Mouse (Mus musculus) hindbrain, embryonic 10.5 days (tissue): ENCODE measurements around the gene Zbtb1. TPM values are rescaled to one million over a fixed set of nuclear protein-coding genes. Genes with fewer than 3 reads are reported as not detected.

Source experiments
- DNase-seq: peaks from one replicate; pipeline ENCODE4 v3.0.0-alpha.2; 2017; ENCODE audit warnings: low spot score
- H3K27ac ChIP-seq: fragments of 300-500 bp; sonication (generic); 2 replicates; pipeline ENCODE4 v1.5.1; 2016; ENCODE audit warnings: mild to moderate bottlenecking, moderate library complexity
- H3K27me3 ChIP-seq: fragments of 300-500 bp; sonication (generic); 2 replicates; pipeline ENCODE4 v1.6.1; 2016; ENCODE audit warnings: mild to moderate bottlenecking; ENCODE audit not compliant: poor library complexity, insufficient read depth, severe bottlenecking
- H3K36me3 ChIP-seq: fragments of 300-500 bp; sonication (generic); 2 replicates; pipeline ENCODE4 v1.6.1; 2016; ENCODE audit warnings: mild to moderate bottlenecking, moderate library complexity
- H3K4me1 ChIP-seq: fragments of 300-500 bp; sonication (generic); replicated peaks from 2 replicates; pipeline ENCODE4 v1.6.1; 2016; ENCODE audit warnings: mild to moderate bottlenecking
- H3K4me3 ChIP-seq: fragments of 300-500 bp; sonication (generic); 2 replicates; pipeline ENCODE4 v1.5.1; 2016; ENCODE audit warnings: mild to moderate bottlenecking, moderate library complexity
- H3K9me3 ChIP-seq: fragments of 300-500 bp; sonication (generic); 2 replicates; pipeline ENCODE4 v1.6.1; 2016; ENCODE audit warnings: mild to moderate bottlenecking, moderate library complexity
- WGBS: fragments of 180-500 bp; shearing (Covaris S2); methylation state at CpG from one replicate; pipeline ENCODE4 v1.1.7; 2016; 5-methylcytosine and 5-hydroxymethylcytosine counted together
- polyA plus RNA-seq: library from polyadenylated mRNA; unstranded; fragments of >200 nt; fragmentation: Nextera tagmentation; extraction: Ambion mirVana; gene quantifications from 2 replicates; pipeline ENCODE4 v1.2.1, GENCODE M21; 2016

The Zbtb1 gene
- polyA plus RNA-seq, 1 experiment from 2014 or later: 5.6 TPM

DNA sequence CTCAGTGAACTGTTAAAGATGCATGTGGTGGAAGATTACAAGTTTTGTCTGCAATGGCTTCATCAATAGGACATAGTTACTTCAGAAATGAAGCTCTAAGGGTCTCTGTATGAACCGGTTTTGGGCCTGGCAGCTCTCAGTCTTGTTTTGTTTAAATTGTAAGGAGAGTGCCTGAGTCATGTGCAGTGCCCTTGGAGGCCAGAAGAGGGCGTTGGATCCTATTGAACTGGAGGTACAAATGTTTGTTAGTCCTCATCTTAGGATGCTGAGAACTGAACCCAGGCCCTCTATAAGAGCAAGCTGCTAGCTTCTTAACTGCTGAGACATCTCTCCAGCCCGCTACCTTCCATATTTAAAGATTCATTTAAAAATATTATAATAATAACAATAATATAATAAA, 31.6 kb downstream of the Zbtb1 start:
- no peak for DNase-seq
- 55% methylated on average over 3 of the region's 3 CpGs for WGBS
- Histone ChIP-seq H3K36me3 (no peaks in the 10 kb centered on the region), H3K9me3 (no peaks in the 10 kb centered on the region), H3K4me3 (no peak overlapping the region), H3K4me1 (peaks cover 31% of the 10 kb centered on the region), H3K27ac (no peak overlapping the region), H3K27me3 (peaks cover 44% of the 10 kb centered on the region)

GRCm38 (mm10) chr12:76402991-76403885, 33.2 kb downstream of the Zbtb1 start:
- H3K4me3 ChIP-seq: peak overlapping the region; percentile 65
- H3K4me1 ChIP-seq: peaks cover 31% of the 10 kb centered on the region
- H3K9me3 ChIP-seq: no peaks in the 10 kb centered on the region
- no peak for DNase-seq
- peaks cover 60% of the 10 kb centered on the region for H3K27me3 ChIP-seq
- under 1% methylated on average over 54 of the region's 54 CpGs for WGBS
- H3K36me3 ChIP-seq: no peaks in the 10 kb centered on the region
- H3K27ac ChIP-seq: peak overlapping the region; percentile 91

- Histone ChIP-seq H3K27ac (peak within 1 kb of the TSS; percentile 91), H3K36me3 (no peaks in the 10 kb centered on the region), H3K27me3 (peaks cover 68% of the 10 kb centered on the region), H3K4me1 (peaks cover 31% of the 10 kb centered on the region), H3K4me3 (peak within 1 kb of the TSS; percentile 65), H3K9me3 (no peaks in the 10 kb centered on the region)
- WGBS: under 1% methylated on average over 54 of the region's 54 CpGs
- peak; percentile 99 for DNase-seq
These were observed 33.9 kb downstream of the Zbtb1 start, which contains the start of gene Hspa2 for GRCm38 (mm10) chr12:76403886-76404537. TSS of gene Hspa2 (plus strand) at chr12:76404176.

DNA sequence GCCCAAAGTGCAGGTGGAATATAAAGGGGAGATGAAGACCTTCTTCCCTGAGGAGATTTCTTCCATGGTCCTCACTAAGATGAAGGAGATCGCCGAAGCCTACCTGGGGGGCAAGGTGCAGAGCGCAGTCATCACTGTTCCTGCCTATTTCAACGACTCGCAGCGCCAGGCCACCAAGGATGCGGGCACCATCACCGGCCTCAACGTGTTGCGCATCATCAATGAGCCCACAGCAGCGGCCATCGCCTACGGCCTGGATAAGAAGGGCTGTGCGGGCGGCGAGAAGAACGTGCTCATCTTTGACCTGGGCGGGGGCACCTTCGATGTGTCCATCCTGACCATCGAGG, 34.7 kb downstream of the Zbtb1 start:
- WGBS: 8% methylated on average over 20 of the region's 20 CpGs

DNA sequence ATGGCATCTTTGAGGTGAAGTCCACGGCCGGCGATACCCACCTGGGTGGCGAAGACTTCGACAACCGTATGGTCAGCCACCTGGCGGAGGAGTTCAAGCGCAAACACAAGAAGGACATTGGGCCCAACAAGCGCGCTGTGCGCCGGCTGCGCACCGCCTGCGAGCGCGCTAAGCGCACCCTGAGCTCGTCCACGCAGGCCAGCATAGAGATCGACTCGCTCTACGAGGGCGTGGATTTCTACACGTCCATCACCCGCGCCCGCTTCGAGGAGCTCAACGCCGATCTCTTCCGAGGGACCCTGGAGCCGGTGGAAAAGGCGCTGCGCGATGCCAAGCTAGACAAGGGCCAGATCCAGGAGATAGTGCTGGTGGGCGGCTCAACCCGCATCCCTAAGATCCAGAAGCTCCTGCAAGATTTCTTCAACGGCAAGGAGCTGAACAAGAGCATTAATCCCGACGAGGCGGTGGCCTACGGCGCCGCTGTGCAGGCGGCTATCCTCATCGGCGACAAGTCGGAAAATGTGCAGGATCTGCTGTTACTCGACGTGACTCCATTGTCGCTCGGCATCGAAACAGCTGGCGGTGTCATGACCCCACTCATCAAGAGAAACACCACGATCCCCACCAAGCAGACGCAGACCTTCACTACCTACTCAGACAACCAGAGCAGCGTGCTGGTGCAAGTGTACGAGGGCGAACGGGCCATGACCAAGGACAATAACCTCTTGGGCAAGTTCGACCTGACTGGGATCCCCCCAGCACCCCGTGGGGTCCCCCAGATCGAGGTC, 35.3 kb downstream of the Zbtb1 start:
- Histone ChIP-seq H3K4me1 (peaks cover 31% of the 10 kb centered on the region), H3K9me3 (no peaks in the 10 kb centered on the region), H3K27ac (peak overlapping the region; percentile 2; the same call in 1 of the 2 replicates), H3K27me3 (peaks cover 71% of the 10 kb centered on the region), H3K4me3 (peak overlapping the region; percentile 65), H3K36me3 (no peaks in the 10 kb centered on the region)
- WGBS: 4% methylated on average over 64 of the region's 64 CpGs
- DNase-seq: peak; percentile 55

More for the DNA sequence above, 34.7 kb downstream of the Zbtb1 start:
- no peaks in the 10 kb centered on the region for H3K9me3 ChIP-seq
- peak overlapping the region; percentile 65 for H3K4me3 ChIP-seq
- H3K36me3 ChIP-seq: no peaks in the 10 kb centered on the region
- H3K4me1 ChIP-seq: peaks cover 31% of the 10 kb centered on the region
- H3K27ac ChIP-seq: peak overlapping the region; percentile 2; the same call in 1 of the 2 replicates
- no peak for DNase-seq
- peaks cover 71% of the 10 kb centered on the region for H3K27me3 ChIP-seq

GRCm38 (mm10) chr12:76405971-76406370, 35.9 kb downstream of the Zbtb1 start:
- Histone ChIP-seq H3K4me1 (peaks cover 31% of the 10 kb centered on the region), H3K9me3 (no peaks in the 10 kb centered on the region), H3K27ac (no peak overlapping the region), H3K36me3 (no peaks in the 10 kb centered on the region), H3K27me3 (peaks cover 71% of the 10 kb centered on the region), H3K4me3 (peak overlapping the region; percentile 65)
- peak; percentile 52 for DNase-seq
- WGBS: 3% methylated on average over 23 of the region's 23 CpGs

- Histone ChIP-seq H3K27ac (no peak overlapping the region), H3K36me3 (no peaks in the 10 kb centered on the region), H3K4me1 (peaks cover 31% of the 10 kb centered on the region), H3K4me3 (no peak overlapping the region), H3K9me3 (no peaks in the 10 kb centered on the region), H3K27me3 (peaks cover 61% of the 10 kb centered on the region)
- DNase-seq: no peak
- 43% methylated on average over 1 of the region's 1 CpGs for WGBS
These were observed 37.1 kb downstream of the Zbtb1 start for GRCm38 (mm10) chr12:76407184-76407583.

- Histone ChIP-seq H3K36me3 (no peaks in the 10 kb centered on the region), H3K9me3 (no peaks in the 10 kb centered on the region), H3K27ac (no peak overlapping the region), H3K4me1 (peaks cover 21% of the 10 kb centered on the region), H3K27me3 (peaks cover 51% of the 10 kb centered on the region), H3K4me3 (no peak overlapping the region)
- 61% methylated on average over 4 of the region's 4 CpGs for WGBS
- DNase-seq: no peak
These were observed 39.1 kb downstream of the Zbtb1 start for GRCm38 (mm10) chr12:76409166-76409565.

- no peaks in the 10 kb centered on the region for H3K36me3 ChIP-seq
- peaks cover 35% of the 10 kb centered on the region for H3K27me3 ChIP-seq
- H3K27ac ChIP-seq: no peak overlapping the region
- no peak overlapping the region for H3K4me3 ChIP-seq
- H3K9me3 ChIP-seq: 0 out of 2 replicates have a peak, but pooled peaks cover 7% of the 10 kb centered on the region
- H3K4me1 ChIP-seq: peaks cover 11% of the 10 kb centered on the region
- no peak for DNase-seq
- WGBS: 89% methylated on average over 12 of the region's 12 CpGs
These were observed 45.4 kb downstream of the Zbtb1 start for GRCm38 (mm10) chr12:76415383-76416010.

DNA sequence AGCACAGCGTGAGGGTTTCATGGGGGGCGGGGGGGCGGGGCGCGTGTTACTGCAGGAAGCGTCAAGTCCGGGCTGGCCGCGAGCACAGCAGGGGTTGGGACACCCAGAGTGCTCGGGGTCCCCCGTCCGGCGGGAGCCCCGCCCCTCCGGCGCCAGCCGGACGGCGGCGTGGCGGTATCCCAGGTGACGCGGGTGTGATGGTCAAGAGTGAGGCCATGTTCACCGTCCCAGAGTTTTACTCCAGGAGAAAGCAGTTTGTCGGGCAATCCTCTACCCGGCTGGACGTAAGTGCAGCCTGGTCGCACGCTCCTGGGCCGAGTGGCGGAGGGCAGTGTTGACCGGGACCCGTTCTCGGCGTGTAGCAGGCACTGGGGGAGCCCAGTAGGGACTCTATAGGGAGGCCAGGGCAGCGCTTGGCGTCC, 47.4 kb downstream of the Zbtb1 start, which contains the start of gene Ppp1r36:
Ppp1r36 (plus strand) TSS at position 106 of the 422 bp plus-strand sequence.
- under 1% methylated on average over 37 of the region's 37 CpGs for WGBS
- Histone ChIP-seq H3K27ac (peak within 1 kb of the TSS; percentile 68), H3K36me3 (no peaks in the 10 kb centered on the region), H3K9me3 (0 out of 2 replicates have a peak, but pooled peaks cover 7% of the 10 kb centered on the region), H3K4me3 (peak within 1 kb of the TSS; percentile 54), H3K27me3 (peaks cover 35% of the 10 kb centered on the region), H3K4me1 (peaks cover 11% of the 10 kb centered on the region)
- DNase-seq: peak; percentile 51

GRCm38 (mm10) chr12:76418346-76418745, 48.3 kb downstream of the Zbtb1 start:
- Histone ChIP-seq H3K4me1 (peaks cover 11% of the 10 kb centered on the region), H3K4me3 (no peak overlapping the region), H3K27me3 (peaks cover 35% of the 10 kb centered on the region), H3K36me3 (no peaks in the 10 kb centered on the region), H3K9me3 (0 out of 2 replicates have a peak, but pooled peaks cover 7% of the 10 kb centered on the region), H3K27ac (no peak overlapping the region)
- no peak for DNase-seq
- WGBS: 93% methylated on average over 5 of the region's 5 CpGs

DNA sequence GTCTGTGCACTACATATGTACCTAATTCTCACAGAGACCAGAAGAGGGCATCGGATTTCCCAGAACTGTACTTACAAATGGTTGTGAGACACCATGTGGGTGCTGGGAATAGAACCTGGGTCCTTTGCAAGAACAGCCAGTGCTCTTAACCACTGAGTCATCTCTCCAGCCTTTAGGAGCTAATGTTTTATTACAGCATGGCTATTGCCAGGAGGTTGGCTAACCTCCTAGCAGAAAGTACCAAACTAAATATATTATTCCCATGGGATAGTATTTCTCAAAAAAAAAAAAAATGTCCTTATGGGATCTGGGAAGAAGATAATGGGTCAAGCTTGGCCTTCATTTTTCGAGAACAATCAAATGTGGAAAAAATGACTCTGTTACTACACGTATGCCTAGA, 55.2 kb downstream of the Zbtb1 start:
- Histone ChIP-seq H3K4me1 (no peaks in the 10 kb centered on the region), H3K4me3 (no peak overlapping the region), H3K36me3 (no peaks in the 10 kb centered on the region), H3K27ac (no peak overlapping the region), H3K9me3 (peaks cover 4% of the 10 kb centered on the region; the same call in 1 of the 2 replicates), H3K27me3 (0 out of 2 replicates have a peak, but pooled peaks cover 4% of the 10 kb centered on the region)
- no peak for DNase-seq
- whole genome bisulfite sequencing: 88% methylated on average over 3 of the region's 3 CpGs
